Mouse (Mus musculus) erythroblast, adult 5-6 weeks (primary cell): ENCODE data around the gene Fgfr1op. TPM values are rescaled to one million over a fixed set of nuclear protein-coding genes. Genes with fewer than 3 reads are reported as not detected.
"Not testable (repeated sequence)": the region's sequence is repeated elsewhere in the genome, so short reads cannot be mapped to it uniquely, and the experiment has no call there.

ENCODE experiments used
- ATAC-seq: replicated peaks from 2 replicates; pipeline ENCODE4 v1.8.0; 2016; ENCODE audit warnings: moderate number of reproducible peaks, mild to moderate bottlenecking, moderate TSS enrichment, inconsistent platforms; ENCODE audit not compliant: poor library complexity, low FRiP score, severe bottlenecking
- total RNA-seq, 2 experiments: library from RNA; stranded (forward) in 1 of 2; stranded (reverse) in 1 of 2; fragments of 150-400 nt in 1 of 2; fragments of 200-764, 138-1000 nt in 1 of 2; gene quantifications; 2 replicates each; pipeline versions ENCODE4 v1.2.3 to v1.2.4; 2015 to 2017; ENCODE audit warnings: low replicate concordance in 2 of 2

Fgfr1op gene
- total RNA-seq, 2 experiments from 2014 or later = 5.4 to 7.9 TPM

DNA sequence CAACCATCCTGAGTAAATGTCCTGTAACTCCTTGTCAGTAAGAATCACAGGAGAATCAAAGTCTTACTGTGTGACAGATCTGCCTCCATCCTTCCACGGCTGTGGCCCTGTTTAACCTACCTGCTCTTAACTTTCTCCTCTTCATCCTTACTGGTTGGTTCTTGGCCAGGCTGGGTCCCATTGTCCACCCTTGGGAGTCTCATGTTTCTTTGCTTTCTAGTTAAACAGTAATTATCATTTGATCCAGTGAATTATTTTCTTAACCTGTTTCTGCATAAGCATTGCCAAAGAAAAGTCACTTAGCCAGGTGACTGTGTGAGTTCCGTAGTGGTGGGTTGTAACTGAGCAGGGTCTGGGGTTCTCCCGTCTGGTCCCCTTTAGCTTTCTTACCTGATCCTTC lies 1.2 kb downstream of the Fgfr1op start:
- ATAC-seq = not testable (repeated sequence)

DNA sequence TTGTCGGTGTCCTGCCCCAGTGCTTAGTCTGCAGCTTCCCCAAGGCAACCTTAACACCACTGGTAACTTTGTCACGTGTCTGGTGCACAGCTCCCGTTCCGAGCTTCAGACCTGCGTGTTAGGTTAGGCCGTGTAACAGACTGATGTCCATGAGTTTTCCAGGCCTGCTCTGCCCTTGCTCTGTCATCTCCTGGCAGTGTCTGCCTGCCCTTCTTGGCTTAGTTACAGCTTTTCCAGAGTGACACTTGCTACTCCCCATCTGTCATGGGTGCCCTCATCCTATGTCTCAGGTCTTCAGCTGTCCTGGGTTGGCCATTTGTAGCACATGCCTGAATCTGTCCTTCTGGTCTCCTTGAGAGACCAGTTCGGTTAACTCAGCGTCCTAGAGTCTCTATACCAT lies 2.1 kb downstream of the Fgfr1op start:
- not testable (repeated sequence) for ATAC-seq

DNA sequence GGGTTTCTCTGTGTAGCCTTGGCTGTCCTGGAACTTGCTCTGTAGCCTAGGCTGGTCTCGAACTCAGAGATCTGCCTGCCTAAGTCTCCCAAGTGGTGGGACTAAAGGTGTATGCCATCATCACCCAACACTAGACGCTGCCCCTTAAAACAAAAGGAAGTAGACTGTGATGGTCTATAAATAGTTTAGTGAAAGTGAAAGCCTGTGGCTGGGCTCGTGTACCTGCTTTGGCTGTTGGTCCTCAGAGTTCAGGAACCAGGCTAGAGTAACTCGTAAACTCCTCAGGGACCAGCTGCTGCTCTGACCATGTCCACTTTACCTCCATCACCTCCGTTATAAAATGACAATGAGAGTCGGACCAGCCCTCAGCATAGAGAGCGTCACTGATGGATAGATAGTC lies 5.0 kb downstream of the Fgfr1op start:
- no peak for ATAC-seq

DNA sequence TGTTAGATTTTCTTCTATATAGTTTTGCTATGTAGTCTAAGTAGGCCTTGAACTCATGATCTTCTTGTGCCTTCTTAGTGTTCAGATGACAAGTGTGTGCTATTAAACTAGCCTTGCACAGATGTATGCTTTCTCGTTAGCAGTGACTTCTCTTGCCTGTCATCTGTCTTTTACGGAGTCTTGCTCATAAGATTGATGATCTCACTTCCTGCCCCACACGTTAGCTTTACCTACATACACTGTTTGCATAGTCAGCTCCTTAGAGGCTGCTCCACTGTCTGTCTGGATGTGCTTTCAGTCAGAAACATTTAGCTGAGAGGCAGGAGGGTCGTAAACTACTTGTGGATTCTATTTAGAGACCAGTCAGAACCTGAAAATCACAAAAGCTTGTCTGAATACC lies 5.8 kb downstream of the Fgfr1op start:
- no peak for ATAC-seq

DNA sequence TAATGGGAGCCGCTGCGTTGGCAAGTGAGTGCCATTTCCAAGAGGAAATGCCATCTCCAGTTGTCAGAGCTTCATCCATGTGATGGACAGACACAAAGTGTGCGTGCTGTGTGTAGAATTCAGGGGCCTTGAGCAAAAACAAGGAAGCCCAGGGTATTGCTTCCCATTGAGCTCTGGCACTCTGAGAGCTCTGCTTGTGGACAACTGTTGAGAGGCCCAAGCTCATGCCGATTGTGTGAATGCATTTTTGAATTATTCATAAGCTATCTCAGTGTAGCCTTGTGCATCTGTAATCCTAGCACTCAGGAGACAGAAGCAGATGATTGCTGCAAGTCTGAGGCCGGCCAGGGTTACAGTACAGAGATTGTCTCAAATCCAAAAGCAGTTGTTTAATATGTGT lies 11.8 kb downstream of the Fgfr1op start:
- no peak for ATAC-seq

DNA sequence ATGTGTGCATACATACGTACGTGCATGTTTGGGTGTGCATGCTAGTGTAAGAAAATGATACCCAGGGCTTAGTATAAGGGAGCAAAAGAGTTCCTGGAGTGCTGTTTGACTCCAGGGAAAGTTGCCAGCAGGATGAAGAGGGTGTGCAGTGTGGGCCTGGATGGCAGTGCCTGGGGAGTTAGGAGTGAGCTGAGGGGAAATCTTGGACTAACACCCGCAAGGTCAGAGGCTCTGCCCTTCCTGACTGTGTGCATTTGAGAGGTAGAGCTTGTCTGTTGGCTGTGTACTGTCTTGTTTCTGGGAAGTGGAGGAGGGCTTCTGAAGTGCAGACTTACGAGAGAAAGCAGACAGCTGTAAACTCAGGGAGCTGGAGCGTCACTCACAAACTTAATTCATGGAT lies 18.5 kb downstream of the Fgfr1op start:
- no peak for ATAC-seq

DNA sequence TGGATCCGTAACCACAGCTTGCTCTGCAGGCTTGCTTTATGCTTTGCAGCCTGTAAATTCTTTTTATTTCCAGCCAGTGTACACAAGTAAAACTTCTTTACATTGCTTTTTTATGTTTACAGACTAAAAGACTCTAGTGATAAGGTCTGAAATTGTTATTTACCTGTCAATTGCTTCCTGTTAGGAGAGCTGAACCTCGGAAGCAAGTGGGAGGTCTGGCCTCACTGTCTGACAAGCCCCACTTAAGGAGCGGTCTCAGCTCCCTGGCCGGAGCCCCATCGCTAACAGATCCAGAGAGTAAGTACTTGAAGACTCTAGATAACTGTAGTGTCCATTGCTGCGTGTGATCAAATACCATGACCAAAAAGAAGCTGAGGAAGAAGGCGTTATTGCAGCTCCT lies 18.9 kb downstream of the Fgfr1op start:
- ATAC-seq = no peak

DNA sequence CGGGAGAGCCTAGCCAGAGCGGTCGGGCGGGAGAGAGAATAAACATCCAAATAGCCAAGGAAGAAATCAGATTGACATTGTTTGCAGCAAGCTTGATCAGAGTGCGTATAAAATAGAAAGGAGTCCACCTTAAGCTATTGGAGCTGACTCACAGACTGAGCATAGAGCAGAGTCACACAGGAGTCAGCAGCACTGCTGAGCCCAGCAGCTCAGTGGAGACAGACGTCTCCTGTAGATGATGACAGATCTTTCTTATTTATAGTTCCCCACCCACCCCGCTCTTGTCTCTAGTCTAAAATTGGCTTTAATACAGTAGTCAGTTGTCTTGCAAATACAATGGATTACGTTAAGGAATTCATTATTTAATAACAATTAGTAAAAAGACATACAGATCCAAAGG lies 28.4 kb downstream of the Fgfr1op start:
- no peak for ATAC-seq

DNA sequence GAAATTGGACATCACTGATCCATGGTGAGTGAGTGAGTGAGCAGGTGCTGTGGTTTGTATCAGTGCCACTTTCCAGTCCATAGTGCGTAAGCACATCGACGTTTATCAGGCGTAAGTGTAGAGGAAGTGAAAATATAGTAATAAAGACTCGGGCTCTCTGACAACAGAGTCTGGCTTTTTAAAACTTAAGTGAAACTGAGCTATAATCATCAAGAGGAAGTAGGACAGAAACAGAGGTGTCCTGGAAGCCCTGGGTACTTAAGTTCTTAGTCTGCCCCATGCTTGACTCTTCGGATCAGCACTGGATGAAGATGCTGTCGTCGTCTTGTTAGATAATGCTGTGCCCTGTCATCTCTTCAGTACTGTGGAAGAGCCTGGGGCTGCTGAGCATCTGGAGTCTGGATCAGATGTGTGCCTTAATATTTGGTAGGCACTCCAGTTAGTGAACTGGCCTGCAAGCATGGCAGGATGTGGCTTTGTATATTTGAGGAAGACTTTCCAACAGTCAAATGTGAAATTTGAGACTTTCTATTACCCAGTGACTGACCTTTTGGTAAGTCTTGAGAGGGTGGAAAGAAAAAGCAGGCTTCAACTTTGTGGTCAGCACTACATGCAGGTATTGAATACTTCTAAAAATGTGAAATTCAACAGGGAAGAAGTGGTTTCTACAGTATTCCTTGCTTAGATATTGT lies 30.5 kb downstream of the Fgfr1op start:
- ATAC-seq = no peak

DNA sequence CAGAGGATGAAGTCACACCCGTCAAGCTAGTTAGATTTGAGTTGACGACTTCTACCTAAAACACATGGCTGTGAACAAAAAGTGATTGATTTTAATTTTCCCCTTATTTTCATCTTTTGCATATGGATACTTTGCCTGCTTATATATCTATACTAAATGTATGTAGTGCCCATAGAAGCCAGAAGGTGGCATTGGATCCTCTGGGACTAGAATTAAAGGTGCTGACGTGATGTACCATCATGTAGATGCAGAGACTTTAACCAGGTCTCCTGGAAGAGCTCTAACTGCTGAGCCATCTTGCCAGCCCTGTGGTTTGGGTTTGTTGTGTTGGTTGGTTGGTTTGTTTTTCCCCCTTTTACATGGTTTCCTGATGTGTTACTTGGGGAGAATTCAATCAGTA lies 32.4 kb downstream of the Fgfr1op start:
- no peak for ATAC-seq

DNA sequence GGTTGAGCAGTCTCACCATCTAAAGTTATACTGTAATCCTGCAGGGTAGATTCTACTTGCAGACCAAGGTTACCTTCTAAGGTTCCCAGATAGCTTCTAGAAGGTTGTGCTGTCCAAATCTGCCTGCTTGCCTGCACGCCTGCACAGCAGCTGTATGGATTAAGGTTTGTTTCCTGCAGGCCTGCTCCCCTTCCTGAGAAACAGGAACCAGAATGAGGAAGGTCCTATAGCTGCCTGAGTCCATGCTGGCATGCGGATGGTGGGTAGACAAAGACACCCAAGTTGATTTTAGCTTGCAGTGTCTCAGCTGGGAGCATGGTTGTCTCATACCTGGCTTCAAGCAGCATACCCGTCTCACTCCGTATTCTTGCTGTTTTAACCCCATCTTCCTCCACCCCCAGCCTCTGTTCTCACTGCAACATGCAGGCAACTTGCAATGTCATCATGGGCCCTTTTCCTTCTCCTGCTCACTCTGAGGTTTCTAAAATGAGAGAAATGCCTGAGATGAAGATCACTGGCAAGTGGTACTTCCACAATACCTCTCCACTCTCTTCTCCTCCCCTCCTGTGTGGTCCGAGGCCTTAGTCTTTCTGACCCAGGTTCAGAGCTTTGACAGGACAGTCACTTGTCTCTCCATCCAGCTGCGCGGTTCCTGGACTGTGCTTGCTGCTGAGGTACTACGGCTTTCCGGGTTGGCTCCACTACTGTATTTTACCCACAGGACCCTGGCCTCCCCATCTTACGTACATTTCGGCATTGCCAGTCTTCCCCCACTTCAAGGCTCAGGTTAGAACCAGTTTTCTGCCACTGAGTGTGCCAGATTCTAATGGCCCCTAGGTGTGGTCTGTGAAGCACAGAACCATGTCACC lies 34.0 kb downstream of the Fgfr1op start:
- ATAC-seq = no peak

DNA sequence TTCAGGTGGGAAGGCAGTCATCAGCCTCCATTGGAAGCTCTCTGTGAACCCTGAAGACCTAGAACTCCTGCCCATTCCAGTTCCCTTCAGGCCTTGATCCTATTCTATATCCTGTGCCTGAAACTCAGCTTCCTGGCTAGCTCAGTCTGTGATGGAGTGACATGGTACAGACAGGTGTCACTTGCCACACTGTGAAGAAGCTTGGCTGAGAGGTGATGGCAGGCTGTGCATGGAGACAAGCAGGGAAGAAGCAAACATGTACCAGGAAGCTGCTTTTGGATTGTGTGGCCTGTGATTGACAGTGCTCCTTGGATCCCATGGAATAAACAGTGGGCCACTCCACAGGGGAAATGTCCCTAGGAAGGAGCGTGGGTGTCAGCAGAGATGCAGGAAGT lies 34.6 kb downstream of the Fgfr1op start:
- no peak for ATAC-seq

DNA sequence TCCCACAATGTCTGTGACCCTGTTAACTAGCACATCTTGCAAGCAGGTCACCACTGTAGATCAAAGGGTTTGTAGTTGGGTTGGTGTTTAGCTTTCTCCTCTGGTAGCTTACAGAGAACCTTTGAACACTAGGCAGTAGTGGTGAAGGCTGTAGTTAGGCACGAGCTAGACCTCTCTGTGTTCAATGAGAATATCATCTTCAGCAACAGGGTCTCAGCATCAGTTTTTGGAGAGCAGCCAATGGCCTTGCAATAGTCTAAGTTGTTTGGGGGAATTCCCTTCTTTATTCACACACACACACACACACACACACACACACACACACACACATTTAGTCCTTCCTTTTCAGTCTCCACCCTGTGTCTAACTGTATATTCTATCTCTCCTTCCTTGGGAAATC lies 38.2 kb downstream of the Fgfr1op start:
- no peak for ATAC-seq

DNA sequence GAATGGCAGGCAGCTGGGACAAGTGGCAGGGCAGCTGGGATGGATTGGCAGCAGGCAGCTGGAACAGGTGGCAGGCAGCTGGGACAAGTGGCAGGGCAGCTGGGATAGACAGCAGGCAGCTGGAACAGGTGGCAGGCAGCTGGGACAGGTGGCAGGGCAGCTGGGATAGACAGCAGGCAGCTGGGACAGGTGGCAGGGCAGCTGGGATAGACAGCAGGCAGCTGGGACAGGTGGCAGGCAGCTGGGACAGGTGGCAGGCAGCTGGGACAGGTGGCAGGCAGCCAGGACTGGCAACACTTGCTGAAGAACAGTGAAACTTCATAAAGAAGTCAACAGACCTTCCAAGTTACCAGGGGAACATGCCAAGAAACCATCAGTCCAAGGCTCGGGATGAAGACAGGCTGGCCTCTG lies 39.9 kb downstream of the Fgfr1op start:
- ATAC-seq = not testable (repeated sequence)

DNA sequence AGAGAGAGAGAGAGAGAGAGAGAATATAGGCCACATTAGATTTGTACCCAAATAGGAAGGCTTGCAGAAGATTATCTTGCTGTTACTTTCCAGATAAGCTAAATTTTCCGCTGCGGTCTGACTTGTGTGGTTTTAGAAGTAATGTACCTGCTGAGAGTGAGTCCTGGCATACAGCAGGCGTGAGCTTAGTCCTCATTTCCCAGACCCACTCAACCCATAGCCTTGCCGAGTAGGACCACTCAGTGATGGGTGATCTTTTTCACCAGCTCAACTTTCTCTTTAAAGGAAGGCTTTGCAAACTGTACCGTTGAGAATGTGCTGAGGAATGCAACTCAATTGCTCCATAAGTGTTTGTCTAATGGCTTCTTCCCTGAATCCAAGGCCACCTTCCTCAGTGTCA lies 41.4 kb downstream of the Fgfr1op start:
- ATAC-seq = no peak

DNA sequence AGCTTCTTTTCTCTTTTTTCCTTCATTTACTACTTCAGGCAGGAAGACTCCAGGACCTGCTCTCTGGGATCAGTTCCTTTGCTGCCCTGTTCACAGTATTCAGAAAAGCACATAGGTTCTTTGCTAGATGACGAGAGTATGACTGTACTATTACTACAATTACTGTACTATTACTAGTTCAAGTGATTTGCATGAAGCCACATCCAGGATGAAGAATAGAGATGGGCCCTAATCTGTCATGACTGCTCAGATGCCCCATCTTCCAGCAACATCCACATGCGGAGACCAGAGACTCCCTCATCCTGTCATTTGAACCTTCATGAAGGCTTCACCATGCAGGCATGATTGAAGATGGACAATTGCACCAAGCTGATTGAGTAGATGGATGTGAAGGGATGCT lies 44.4 kb downstream of the Fgfr1op start:
- ATAC-seq = no peak

DNA sequence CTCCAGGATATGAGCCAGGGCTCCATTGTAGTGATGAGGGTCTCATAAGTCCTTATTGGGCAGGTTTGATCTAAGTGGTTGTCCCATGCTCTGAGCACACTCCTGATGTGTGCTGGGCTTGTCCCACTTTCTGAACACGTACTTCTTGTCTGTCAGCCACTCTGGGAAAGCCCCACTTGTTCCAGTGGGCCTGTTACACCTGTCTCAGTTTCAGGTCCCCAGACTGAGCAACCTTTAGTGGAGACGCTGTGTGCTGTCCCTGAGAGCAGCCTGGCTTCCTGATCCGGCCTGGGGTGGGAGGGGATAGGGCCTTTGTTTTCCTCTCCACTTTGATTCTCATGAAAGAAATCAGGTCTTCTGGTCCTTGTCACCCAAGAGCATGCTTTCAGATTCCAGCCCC lies 44.9 kb downstream of the Fgfr1op start:
- ATAC-seq = no peak

DNA sequence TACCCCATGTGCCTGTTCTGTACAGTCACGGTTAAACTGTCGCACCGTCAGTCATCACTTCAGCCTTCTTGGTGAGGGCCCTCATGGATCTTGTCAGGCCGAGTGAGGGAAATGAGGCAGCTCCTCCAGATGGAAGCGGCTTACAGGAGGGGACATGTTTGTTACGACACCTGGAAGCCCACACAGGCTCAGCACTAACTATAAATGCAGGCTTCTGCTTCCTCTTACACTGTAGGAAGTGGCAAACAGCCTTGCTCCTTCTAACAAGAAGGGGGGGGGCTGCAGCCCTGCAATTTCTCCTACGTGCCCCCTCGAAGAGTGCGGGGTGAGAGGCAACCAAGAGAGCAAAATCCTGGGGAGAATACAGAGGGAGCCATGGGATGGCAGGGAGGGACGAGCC lies 45.4 kb downstream of the Fgfr1op start:
- no peak for ATAC-seq

DNA sequence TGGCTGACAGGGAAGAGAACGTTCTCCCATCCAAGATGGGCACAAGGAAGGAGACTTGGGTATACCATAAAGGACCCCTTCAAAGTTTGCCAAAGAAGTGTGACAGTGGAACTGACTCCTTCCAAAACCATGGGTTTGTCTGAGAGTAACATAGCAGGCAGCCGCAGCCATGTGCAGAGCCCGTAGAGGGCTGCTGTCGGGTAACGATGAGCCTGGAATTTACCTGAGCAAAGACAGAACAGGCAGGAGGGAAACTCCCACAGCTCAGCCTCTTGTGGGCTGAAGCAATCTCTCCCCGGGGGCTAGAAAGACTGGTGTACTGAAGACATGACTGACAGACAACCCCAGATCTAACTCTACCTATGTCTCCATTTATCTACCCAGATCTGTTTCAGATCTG lies 46.1 kb downstream of the Fgfr1op start:
- ATAC-seq = no peak

DNA sequence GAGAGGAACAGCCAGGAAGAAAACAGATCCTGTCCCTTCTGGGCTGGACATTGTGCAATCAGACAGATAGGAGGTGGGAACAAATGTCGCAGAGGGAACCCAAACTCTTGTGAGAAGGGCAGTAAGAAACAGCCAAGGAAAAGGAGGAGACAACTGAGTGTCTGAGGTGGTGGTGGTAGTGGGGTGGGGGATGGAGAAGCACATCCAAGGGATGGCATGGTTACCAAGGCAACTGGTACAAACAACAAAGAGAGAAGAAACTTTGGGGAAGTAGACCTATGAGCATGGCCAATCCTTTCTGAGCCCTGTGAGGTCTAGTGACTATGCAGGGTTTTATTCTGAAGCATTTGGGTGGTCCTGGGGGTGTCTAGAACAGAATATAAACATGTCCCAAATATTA lies 49.1 kb downstream of the Fgfr1op start:
- no peak for ATAC-seq

DNA sequence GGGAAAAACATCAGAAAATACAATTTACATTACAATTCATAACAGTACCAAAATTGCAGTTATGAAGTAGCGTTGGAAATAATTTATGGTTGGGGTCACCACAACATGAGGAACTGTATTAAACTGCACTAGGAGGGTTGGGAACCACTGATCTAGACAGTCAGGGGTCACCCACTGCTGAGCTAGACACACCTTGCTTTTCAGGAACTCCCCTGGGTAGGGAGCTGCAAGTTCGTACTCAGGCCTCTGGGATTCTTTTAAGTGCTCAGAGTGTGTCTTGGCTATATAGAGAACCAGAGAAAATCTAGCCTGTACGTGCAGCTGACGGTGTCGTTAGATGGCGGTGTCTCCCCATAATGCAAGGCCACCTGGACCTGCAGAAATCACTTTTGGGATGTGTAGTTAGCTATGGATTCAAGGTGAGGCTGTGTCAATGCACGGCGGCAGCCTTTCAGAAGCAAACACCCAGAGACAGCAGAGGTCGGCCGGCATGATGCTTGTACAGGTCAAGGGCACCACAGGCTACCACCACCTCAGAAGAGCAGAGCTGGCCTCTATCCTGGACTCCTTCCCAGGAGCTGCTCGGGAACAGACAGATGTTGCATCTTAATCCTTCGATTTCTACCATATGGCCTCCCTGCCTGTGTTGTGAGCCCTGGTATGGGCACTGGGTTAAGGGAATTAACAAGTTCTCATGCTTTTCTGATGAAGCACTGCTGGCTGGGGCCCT lies 49.9 kb downstream of the Fgfr1op start:
- no peak for ATAC-seq
